Mouse (Mus musculus) granulocyte monocyte progenitor cell, adult 5-6 weeks (primary cell): ENCODE data around the gene Gm3194. TPM values are rescaled to one million over a fixed set of nuclear protein-coding genes. Genes with fewer than 3 reads are reported as not detected.
"Not testable (repeated sequence)": the region's sequence is repeated elsewhere in the genome, so short reads cannot be mapped to it uniquely, and the experiment has no call there.

Source experiments
- ATAC-seq: replicated peaks from 2 replicates; pipeline ENCODE4 v1.8.0; 2016; ENCODE audit warnings: mild to moderate bottlenecking, moderate TSS enrichment, inconsistent platforms; ENCODE audit not compliant: poor library complexity, severe bottlenecking
- total RNA-seq, 2 experiments: library from RNA; stranded (forward) in 1 of 2; stranded (reverse) in 1 of 2; fragments of 200-712, 200-1000 nt in 1 of 2; fragments of >200 nt in 1 of 2; fragmentation: Nextera tagmentation in 1 of 2; gene quantifications; 2 replicates each; pipeline ENCODE4 v1.2.3; 2014 to 2017

The Gm3194 gene
- total RNA-seq (2014; fragmentation: Nextera tagmentation) (1.6 TPM in 1 of 2 replicates, not detected in the other), total RNA-seq (2017) (0.21 and 0.43 TPM in 2 replicates)

GRCm38 (mm10) chr14:5455367-5455766 lies at the start of gene Gm3194:
Gm3194 (minus strand) TSS chr14:5455467.
- ATAC-seq = not testable (repeated sequence)

- ATAC-seq = not testable (repeated sequence)
Observed at GRCm38 (mm10) chr14:5501374-5501773, 46.1 kb upstream of the Gm3194 start, which contains the start of gene Gm3488. Gm3488 (plus strand) TSS chr14:5501674.

GRCm38 (mm10) chr14:5483907-5484306 lies 28.6 kb upstream of the Gm3194 start, which contains the start of gene Gm3187:
Gm3187 (plus strand) TSS chr14:5484207.
- ATAC-seq = not testable (repeated sequence)

GRCm38 (mm10) chr14:5477730-5478129 lies 22.5 kb upstream of the Gm3194 start, which contains the start of gene Gm8246:
Gm8246 (minus strand) TSS chr14:5477830.
- ATAC-seq = not testable (repeated sequence)

- ATAC-seq = not testable (repeated sequence)
Observed at GRCm38 (mm10) chr14:5460469-5460868, 5.2 kb upstream of the Gm3194 start.

GRCm38 (mm10) chr14:5388949-5389348 lies 66.3 kb downstream of the Gm3194 start, which contains the start of gene Gm3500:
Gm3500 (minus strand) TSS chr14:5389049.
- not testable (repeated sequence) for ATAC-seq

Other genes with a start within 250 kb of the Gm3194 start
- not detected in 2 replicates for gene Gm3526, start 194.9 kb downstream of the Gm3194 start, total RNA-seq (2014; fragmentation: Nextera tagmentation)
- not detected in 2 replicates for gene Gm3526, start 194.9 kb downstream of the Gm3194 start, total RNA-seq (2017)
- not detected in 2 replicates for gene Gm3542, start 120.5 kb downstream of the Gm3194 start, total RNA-seq (2014; fragmentation: Nextera tagmentation)
- gene Gm3542, start 120.5 kb downstream of the Gm3194 start, total RNA-seq (2017) = not detected in 2 replicates
- 1.3 TPM in 1 of 2 replicates, not detected in the other for gene Gm3500, start 66.4 kb downstream of the Gm3194 start, total RNA-seq (2014; fragmentation: Nextera tagmentation)
- gene Gm3500, start 66.4 kb downstream of the Gm3194 start, total RNA-seq (2017) = not detected in 2 replicates
- not detected in 2 replicates for gene Gm8246, start 22.4 kb upstream of the Gm3194 start, total RNA-seq (2014; fragmentation: Nextera tagmentation)
- gene Gm8246, start 22.4 kb upstream of the Gm3194 start, total RNA-seq (2017) = not detected in 2 replicates
- not detected in 2 replicates for gene Gm3187, start 28.7 kb upstream of the Gm3194 start, total RNA-seq (2014; fragmentation: Nextera tagmentation)
- not detected in 2 replicates for gene Gm3187, start 28.7 kb upstream of the Gm3194 start, total RNA-seq (2017)
- gene Gm3488, start 46.2 kb upstream of the Gm3194 start, total RNA-seq (2014; fragmentation: Nextera tagmentation) = 0.37 TPM in 1 of 2 replicates, not detected in the other
- gene Gm3488, start 46.2 kb upstream of the Gm3194 start, total RNA-seq (2017) = not detected in 2 replicates
- not detected in 2 replicates for gene Gm3532, start 83.0 kb upstream of the Gm3194 start, total RNA-seq (2014; fragmentation: Nextera tagmentation)
- not detected in 2 replicates for gene Gm3532, start 83.0 kb upstream of the Gm3194 start, total RNA-seq (2017)
- not detected in 2 replicates for gene Gm8265, start 177.6 kb upstream of the Gm3194 start, total RNA-seq (2014; fragmentation: Nextera tagmentation)
- gene Gm8265, start 177.6 kb upstream of the Gm3194 start, total RNA-seq (2017) = not detected in 2 replicates
- not detected in 2 replicates for gene Gm9603, start 232.0 kb upstream of the Gm3194 start, total RNA-seq (2014; fragmentation: Nextera tagmentation)
- gene Gm9603, start 232.0 kb upstream of the Gm3194 start, total RNA-seq (2017) = not detected in 2 replicates